8 mouse cellular contexts compared by ENCODE assay signal in genomic region chr7:30625530-30626384, GRCm38 (mm10). TPM values are rescaled to one million over a fixed set of nuclear protein-coding genes. Genes with fewer than 3 reads are reported as not detected.
DNase-seq lines count a peak whose midpoint lies in the region; ATAC-seq and TF ChIP-seq lines count a peak whose summit lies in the region.

TSS of gene Cox6b1 (minus strand) at chr7:30626151.

- intact Hi-C loops in left cerebral cortex, adult 2 months (cut with DNase I), result loop anchor here (5.0 kb wide), 1 partner anchor 38 kb away; the partner anchor contains the start of gene Kmt2b

- no peak for TF ChIP-seq CTCF in left cerebral cortex, adult 2 months (IDR thresholded peaks at IDR 0.05)

- whole genome bisulfite sequencing in hindbrain, embryonic 16.5 days, result 2% methylated on average over 44 of the region's 44 CpGs

- peak within 1 kb of the TSS; percentile 81 for H3K9ac ChIP-seq in hindbrain, embryonic 16.5 days (ENCODE audit: low read depth, low read length)

- peaks cover 18% of the 10 kb centered on the region for H3K36me3 ChIP-seq in hindbrain, embryonic 16.5 days (ENCODE audit: control insufficient read depth, insufficient read depth, low read length)

- H3K4me2 ChIP-seq in hindbrain, embryonic 16.5 days (ENCODE audit: low read length), result peak within 1 kb of the TSS; percentile 96

- peak; percentile 95 for DNase-seq in ZHBTc4 (ENCODE audit: low read depth, low spot score)
- DNase-seq in cerebellum, postnatal 4 days (ENCODE audit: low spot score in 2 of 2), result peak; percentile 51 to 75
- DNase-seq in gastrocnemius, adult 18-20 months (ENCODE audit: low spot score), result peak; percentile 88
- peak; percentile 80 to 85 for DNase-seq in left cerebral cortex, adult 2 months (ENCODE audit: extremely low spot score in 1 of 2, low spot score in 2 of 2)
- DNase-seq in right cerebral cortex, adult 2 months (ENCODE audit: low spot score in 2 of 2), result peak; percentile 82
- peak; percentile 81 to 85 for DNase-seq in urinary bladder, postnatal 4 days (ENCODE audit: low spot score in 2 of 2)

- H3K27me3 ChIP-seq in hindbrain, embryonic 16.5 days (replicated peaks; ENCODE audit: control insufficient read depth, insufficient read depth, low read length), result peaks cover 2% of the 10 kb centered on the region; the same call in 1 of the 2 replicates

- H3K9me3 ChIP-seq in hindbrain, embryonic 16.5 days (ENCODE audit: control insufficient read depth, low read length), result no peaks in the 10 kb centered on the region

- peak; percentile 95 for ATAC-seq in hindbrain, embryonic 16.5 days
- ATAC-seq in megakaryocyte, adult 5-6 weeks (ENCODE audit: poor library complexity, severe bottlenecking), result peak; percentile 100

- peak within 1 kb of the TSS; percentile 63 for H3K27ac ChIP-seq in hindbrain, embryonic 16.5 days (ENCODE audit: low read depth, low read length)
- peak within 1 kb of the TSS; percentile 91 for H3K27ac ChIP-seq in left cerebral cortex, adult 2 months

- peaks cover 9% of the 10 kb centered on the region for H3K4me1 ChIP-seq in hindbrain, embryonic 16.5 days (ENCODE audit: control insufficient read depth, insufficient read depth, low read depth, low read length)

- peak within 1 kb of the TSS; percentile 71 for H3K4me3 ChIP-seq in hindbrain, embryonic 16.5 days (ENCODE audit: low read length)
- peak within 1 kb of the TSS; percentile 89 for H3K4me3 ChIP-seq in left cerebral cortex, adult 2 months

RNA-seq across cellular contexts. Expression of gene Cox6b1, which starts in this region (rescaled TPM):
- 1,000 to 10,000 TPM; 2,016 to 2,070 TPM for total RNA-seq in gastrocnemius, adult 18-20 months (2021)
- polyA plus RNA-seq in hindbrain, embryonic 16.5 days (2015; fragmentation: Nextera tagmentation; extraction: Ambion mirVana), result 1,112 and 1,310 TPM in 2 replicates
- total RNA-seq in left cerebral cortex, adult 2 months (2021), result 100 to 1,000 TPM; 565 to 587 TPM
- 305 and 323 TPM in 2 replicates for total RNA-seq in megakaryocyte, adult 5-6 weeks (2015)
- 441 and 447 TPM in 2 replicates for total RNA-seq in megakaryocyte, adult 5-6 weeks (2017)

Comparison
In these comparisons a context has a peak if more than half of its experiments do, and no peak if none do; other contexts are left out.
1. Peak in every context shown above with its lines: DNase-seq, ATAC-seq, H3K4me3 ChIP-seq and H3K27ac ChIP-seq.